Mouse (Mus musculus): ENCODE measurements around the gene Plce1. TPM values are rescaled to one million over a fixed set of nuclear protein-coding genes. Genes with fewer than 3 reads are reported as not detected.

The Plce1 gene
- polyA plus RNA-seq, 1 experiment from 2014 or later = 3.0 TPM

DNA sequence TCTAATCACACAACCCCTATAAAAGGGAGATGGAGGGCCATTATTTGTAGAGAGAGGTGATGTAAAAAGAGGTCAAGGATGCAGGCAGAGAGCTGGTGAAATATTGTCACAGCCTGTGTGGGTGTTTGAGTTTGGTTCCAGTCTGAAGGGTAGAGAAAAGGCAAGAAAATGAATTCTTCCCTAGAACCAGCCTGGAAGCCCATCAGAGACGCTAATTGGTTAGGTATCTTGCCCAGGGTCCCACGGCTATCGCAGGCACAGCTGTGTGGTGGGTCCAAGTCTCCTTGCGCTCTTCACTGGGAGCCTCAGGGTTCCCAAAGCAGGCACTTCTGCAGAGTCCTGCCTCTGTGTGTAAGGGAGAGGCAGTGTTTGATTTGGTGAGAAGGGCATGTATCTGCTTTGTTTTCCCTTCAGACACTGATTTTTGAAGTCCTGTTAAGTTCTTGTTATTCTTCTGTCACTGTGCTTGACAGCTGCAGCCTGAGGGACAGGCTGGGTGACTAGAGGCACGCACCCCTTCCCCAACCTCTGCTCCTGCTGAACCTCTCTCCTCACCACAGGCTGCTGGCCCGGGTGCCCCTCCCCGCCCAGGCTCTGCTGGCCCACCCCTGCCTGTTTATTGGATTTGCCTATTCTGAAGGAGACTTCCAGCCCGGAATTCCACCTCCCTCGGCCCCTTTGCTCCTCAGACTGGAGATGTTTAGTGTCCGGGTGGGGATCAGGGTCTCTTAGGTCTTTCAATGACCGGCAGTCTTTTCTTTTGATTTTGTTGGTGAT, 5.1 kb downstream of the Plce1 start:
- H3K27ac ChIP-seq (ENCODE audit: low read depth, low read length) = no peak overlapping the region

GRCm38 (mm10) chr19:38487501-38487900, 6.6 kb downstream of the Plce1 start:
- peak; percentile 34; the same call in 1 of the 2 replicates for ATAC-seq
- no peak overlapping the region for H3K9ac ChIP-seq (ENCODE audit: low read depth, low read length)
- H3K27me3 ChIP-seq (replicated peaks; ENCODE audit: control insufficient read depth, insufficient read depth, low read length) = peaks cover 6% of the 10 kb centered on the region; the same call in 1 of the 2 replicates
- no peaks in the 10 kb centered on the region for H3K36me3 ChIP-seq (ENCODE audit: control insufficient read depth, insufficient read depth, low read length)
- WGBS = 22% methylated on average over 4 of the region's 4 CpGs
- no peak overlapping the region for H3K4me3 ChIP-seq (ENCODE audit: low read length)
- no peak overlapping the region for H3K4me2 ChIP-seq (ENCODE audit: low read length)
- H3K9me3 ChIP-seq (ENCODE audit: control insufficient read depth, low read length) = no peaks in the 10 kb centered on the region
- peaks cover 7% of the 10 kb centered on the region for H3K4me1 ChIP-seq (ENCODE audit: control insufficient read depth, insufficient read depth, low read depth, low read length)
- no peak overlapping the region for H3K27ac ChIP-seq (ENCODE audit: low read depth, low read length)

More for the DNA sequence above, 5.1 kb downstream of the Plce1 start:
- no peak overlapping the region for H3K4me2 ChIP-seq (ENCODE audit: low read length)
- peaks cover 19% of the 10 kb centered on the region for H3K4me1 ChIP-seq (ENCODE audit: control insufficient read depth, insufficient read depth, low read depth, low read length)
- peaks cover 6% of the 10 kb centered on the region; the same call in 1 of the 2 replicates for H3K27me3 ChIP-seq (replicated peaks; ENCODE audit: control insufficient read depth, insufficient read depth, low read length)
- WGBS = 19% methylated on average over 11 of the region's 11 CpGs
- no peaks in the 10 kb centered on the region for H3K9me3 ChIP-seq (ENCODE audit: control insufficient read depth, low read length)
- no peaks in the 10 kb centered on the region for H3K36me3 ChIP-seq (ENCODE audit: control insufficient read depth, insufficient read depth, low read length)
- H3K4me3 ChIP-seq (ENCODE audit: low read length) = no peak overlapping the region
- ATAC-seq = no peak
- H3K9ac ChIP-seq (ENCODE audit: low read depth, low read length) = no peak overlapping the region; the same call in 1 of the 2 replicates

DNA sequence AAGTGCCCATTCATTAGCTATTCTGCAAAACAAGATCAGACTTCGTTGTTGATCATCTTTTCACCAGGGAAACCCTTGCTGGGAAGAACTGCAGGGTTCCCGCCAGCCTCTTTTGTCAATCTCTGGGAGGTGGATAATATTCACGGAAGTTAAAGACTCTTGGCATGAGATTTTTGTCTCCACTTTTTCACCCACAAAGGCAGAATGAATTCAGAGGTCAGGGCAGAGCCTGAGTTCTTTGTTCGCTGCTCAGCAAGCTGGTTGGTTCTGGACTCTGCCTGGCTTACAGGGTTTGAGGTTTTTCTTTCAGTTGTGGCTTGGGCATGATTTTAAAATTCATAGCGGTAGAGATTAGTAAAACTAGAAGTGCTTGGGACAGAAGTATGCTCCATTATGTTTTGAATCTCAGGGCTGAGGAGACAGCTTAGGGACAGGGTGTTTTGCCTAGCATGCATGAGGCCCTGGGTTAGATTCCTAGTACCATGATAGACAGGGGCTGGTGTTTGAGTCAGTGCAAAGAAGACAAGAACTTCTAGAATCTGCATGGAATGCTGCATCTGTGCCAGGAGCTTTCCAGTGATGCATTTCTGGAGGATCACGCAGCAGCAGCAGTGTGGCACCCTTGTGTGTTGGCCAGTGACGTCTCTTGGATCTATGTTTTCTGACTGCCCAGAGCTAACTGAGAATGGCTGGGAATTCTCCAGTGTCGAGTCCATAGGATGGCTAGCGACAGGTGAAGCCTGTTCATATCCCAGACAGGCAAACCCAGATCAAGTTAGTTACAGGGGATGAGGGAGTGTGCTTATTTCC, 7.4 kb downstream of the Plce1 start:
- no peak overlapping the region for H3K9ac ChIP-seq (ENCODE audit: low read depth, low read length)
- peaks cover 2% of the 10 kb centered on the region; the same call in 1 of the 2 replicates for H3K4me1 ChIP-seq (ENCODE audit: control insufficient read depth, insufficient read depth, low read depth, low read length)
- H3K4me2 ChIP-seq (ENCODE audit: low read length) = no peak overlapping the region
- H3K9me3 ChIP-seq (ENCODE audit: control insufficient read depth, low read length) = no peaks in the 10 kb centered on the region
- 0 out of 2 replicates have a peak overlapping the region, but pooled peaks have one; percentile 39 for H3K27ac ChIP-seq (ENCODE audit: low read depth, low read length)
- ATAC-seq = peak; percentile 84; the same call in 1 of the 2 replicates
- 25% methylated on average over 9 of the region's 9 CpGs for WGBS
- H3K27me3 ChIP-seq (replicated peaks; ENCODE audit: control insufficient read depth, insufficient read depth, low read length) = peaks cover 6% of the 10 kb centered on the region; the same call in 1 of the 2 replicates
- H3K36me3 ChIP-seq (ENCODE audit: control insufficient read depth, insufficient read depth, low read length) = no peaks in the 10 kb centered on the region
- H3K4me3 ChIP-seq (ENCODE audit: low read length) = no peak overlapping the region

GRCm38 (mm10) chr19:38498233-38498632, 17.3 kb downstream of the Plce1 start:
- no peak overlapping the region for H3K4me2 ChIP-seq (ENCODE audit: low read length)
- 85% methylated on average over 5 of the region's 5 CpGs for WGBS
- no peaks in the 10 kb centered on the region for H3K27me3 ChIP-seq (replicated peaks; ENCODE audit: control insufficient read depth, insufficient read depth, low read length)
- no peak overlapping the region for H3K27ac ChIP-seq (ENCODE audit: low read depth, low read length)
- no peak for ATAC-seq
- H3K9me3 ChIP-seq (ENCODE audit: control insufficient read depth, low read length) = no peaks in the 10 kb centered on the region
- no peak overlapping the region for H3K4me3 ChIP-seq (ENCODE audit: low read length)
- no peak overlapping the region for H3K9ac ChIP-seq (ENCODE audit: low read depth, low read length)
- no peaks in the 10 kb centered on the region for H3K4me1 ChIP-seq (ENCODE audit: control insufficient read depth, insufficient read depth, low read depth, low read length)
- no peaks in the 10 kb centered on the region for H3K36me3 ChIP-seq (ENCODE audit: control insufficient read depth, insufficient read depth, low read length)

GRCm38 (mm10) chr19:38504597-38504996, 23.7 kb downstream of the Plce1 start:
- Histone ChIP-seq H3K27ac (ENCODE audit: low read depth, low read length) (no peak overlapping the region), H3K4me2 (ENCODE audit: low read length) (no peak overlapping the region), H3K9me3 (ENCODE audit: control insufficient read depth, low read length) (no peaks in the 10 kb centered on the region), H3K36me3 (ENCODE audit: control insufficient read depth, insufficient read depth, low read length) (no peaks in the 10 kb centered on the region), H3K4me1 (ENCODE audit: control insufficient read depth, insufficient read depth, low read depth, low read length) (no peaks in the 10 kb centered on the region), H3K27me3 (replicated peaks; ENCODE audit: control insufficient read depth, insufficient read depth, low read length) (no peaks in the 10 kb centered on the region), H3K9ac (ENCODE audit: low read depth, low read length) (no peak overlapping the region), H3K4me3 (ENCODE audit: low read length) (no peak overlapping the region)
- ATAC-seq = no peak
- WGBS = 49% methylated on average over 3 of the region's 3 CpGs

GRCm38 (mm10) chr19:38506131-38506530, 25.2 kb downstream of the Plce1 start:
- H3K9me3 ChIP-seq (ENCODE audit: control insufficient read depth, low read length) = no peaks in the 10 kb centered on the region
- H3K4me2 ChIP-seq (ENCODE audit: low read length) = no peak overlapping the region
- H3K4me1 ChIP-seq (ENCODE audit: control insufficient read depth, insufficient read depth, low read depth, low read length) = no peaks in the 10 kb centered on the region
- 78% methylated on average over 7 of the region's 7 CpGs for WGBS
- H3K36me3 ChIP-seq (ENCODE audit: control insufficient read depth, insufficient read depth, low read length) = no peaks in the 10 kb centered on the region
- no peaks in the 10 kb centered on the region for H3K27me3 ChIP-seq (replicated peaks; ENCODE audit: control insufficient read depth, insufficient read depth, low read length)
- H3K9ac ChIP-seq (ENCODE audit: low read depth, low read length) = no peak overlapping the region
- ATAC-seq = no peak
- no peak overlapping the region for H3K4me3 ChIP-seq (ENCODE audit: low read length)
- no peak overlapping the region for H3K27ac ChIP-seq (ENCODE audit: low read depth, low read length)

- no peak overlapping the region for H3K4me2 ChIP-seq (ENCODE audit: low read length)
- H3K9me3 ChIP-seq (ENCODE audit: control insufficient read depth, low read length) = no peaks in the 10 kb centered on the region
- no peaks in the 10 kb centered on the region for H3K27me3 ChIP-seq (replicated peaks; ENCODE audit: control insufficient read depth, insufficient read depth, low read length)
- H3K27ac ChIP-seq (ENCODE audit: low read depth, low read length) = no peak overlapping the region; the same call in 1 of the 2 replicates
- H3K9ac ChIP-seq (ENCODE audit: low read depth, low read length) = no peak overlapping the region
- WGBS = 43% methylated on average over 12 of the region's 12 CpGs
- no peaks in the 10 kb centered on the region for H3K36me3 ChIP-seq (ENCODE audit: control insufficient read depth, insufficient read depth, low read length)
- no peak overlapping the region for H3K4me3 ChIP-seq (ENCODE audit: low read length)
- no peaks in the 10 kb centered on the region for H3K4me1 ChIP-seq (ENCODE audit: control insufficient read depth, insufficient read depth, low read depth, low read length)
- ATAC-seq = peak; percentile 86
These were observed 26.5 kb downstream of the Plce1 start for GRCm38 (mm10) chr19:38507251-38507965.

DNA sequence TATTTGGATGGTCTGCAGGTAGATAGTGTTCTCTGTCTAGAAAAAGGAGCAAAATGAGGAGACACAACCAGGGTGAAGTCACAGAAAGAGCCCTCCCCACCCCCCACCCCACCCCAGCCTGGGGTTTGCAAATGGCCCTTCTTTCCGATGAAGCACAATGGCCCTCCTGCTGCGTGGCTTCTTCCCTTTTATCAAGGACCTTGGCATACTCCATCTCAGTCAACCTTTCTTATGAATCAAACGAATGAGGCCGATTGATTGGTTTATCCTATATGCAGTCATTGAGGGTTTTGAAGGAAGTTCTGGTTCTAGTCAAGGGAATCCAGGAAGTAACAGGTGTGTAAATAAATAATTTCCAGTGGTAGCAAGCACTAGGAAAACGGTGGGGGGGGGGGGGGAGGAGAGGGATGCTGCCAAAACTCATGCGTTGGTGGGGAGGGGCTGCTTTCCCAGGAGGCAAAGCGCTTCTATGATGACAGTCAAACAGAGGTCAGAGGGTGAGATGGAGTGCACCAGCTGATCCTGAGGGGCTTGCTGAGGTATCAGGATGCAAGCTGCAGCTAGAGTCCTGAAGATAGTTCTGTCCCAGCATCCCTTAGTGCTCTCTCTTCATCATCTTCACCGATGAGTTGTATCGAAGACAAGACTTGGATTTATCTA, 27.2 kb downstream of the Plce1 start:
- no peak overlapping the region for H3K4me3 ChIP-seq (ENCODE audit: low read length)
- no peak overlapping the region for H3K4me2 ChIP-seq (ENCODE audit: low read length)
- no peaks in the 10 kb centered on the region for H3K4me1 ChIP-seq (ENCODE audit: control insufficient read depth, insufficient read depth, low read depth, low read length)
- no peaks in the 10 kb centered on the region for H3K9me3 ChIP-seq (ENCODE audit: control insufficient read depth, low read length)
- no peak overlapping the region for H3K27ac ChIP-seq (ENCODE audit: low read depth, low read length)
- H3K27me3 ChIP-seq (replicated peaks; ENCODE audit: control insufficient read depth, insufficient read depth, low read length) = no peaks in the 10 kb centered on the region
- no peak overlapping the region for H3K9ac ChIP-seq (ENCODE audit: low read depth, low read length)
- WGBS = 57% methylated on average over 8 of the region's 9 CpGs
- no peak for ATAC-seq
- no peaks in the 10 kb centered on the region for H3K36me3 ChIP-seq (ENCODE audit: control insufficient read depth, insufficient read depth, low read length)
